Mouse (Mus musculus) C3H10T1/2 (cell line): ENCODE data around the gene Aars. TPM values are rescaled to one million over a fixed set of nuclear protein-coding genes. Genes with fewer than 3 reads are reported as not detected.

ENCODE experiments used
- polyA plus RNA-seq, 2 experiments: library from polyadenylated mRNA; unstranded; fragments of >200 nt; fragmentation: generic; extraction: Trizol; gene quantifications; one replicate each; pipeline ENCODE4 v1.2.1; 2012; ENCODE audit warnings: missing spikeins in 2 of 2

Aars gene
- 10 to 100 TPM; 56.0 to 69.0 TPM for polyA plus RNA-seq

GRCm38 (mm10) chr8:111032916-111033315, at the start of gene Aars:
TSS of gene Aars (plus strand) at chr8:111033144.

GRCm38 (mm10) chr8:110997547-110998531, 35.1 kb upstream of the Aars start, which contains the start of gene Ddx19a:
TSS of gene Ddx19a (minus strand) at chr8:110997800.

GRCm38 (mm10) chr8:111031572-111031971, 1.4 kb upstream of the Aars start, which contains the start of gene Ddx19b:
TSS of gene Ddx19b (minus strand) at chr8:111031751.

GRCm38 (mm10) chr8:111056158-111056663, 23.3 kb downstream of the Aars start, which contains the start of gene Exosc6:
TSS of gene Exosc6 (plus strand) at chr8:111056339.

GRCm38 (mm10) chr8:111092326-111092725, 59.4 kb downstream of the Aars start, which contains the start of gene Clec18a:
TSS of gene Clec18a (minus strand) at chr8:111092426.

GRCm38 (mm10) chr8:111093865-111094718, 61.1 kb downstream of the Aars start, which contains the start of gene Pdpr:
TSS of gene Pdpr (plus strand) at chr8:111094630.

Other genes starting within 250 kb of the Aars start
- gene Il34, start 227.2 kb upstream of the Aars start, polyA plus RNA-seq: 10 to 100 TPM; 11.1 to 18.7 TPM
- 10 to 100 TPM; 18.5 to 60.2 TPM for gene Cog4, start 186.5 kb upstream of the Aars start, polyA plus RNA-seq
- 10 to 100 TPM; 32.7 to 63.3 TPM for gene Sf3b3, start 186.4 kb upstream of the Aars start, polyA plus RNA-seq
- gene Fuk, start 130.7 kb upstream of the Aars start, polyA plus RNA-seq: 1 to 10 TPM; 2.7 to 7.0 TPM
- 10 to 100 TPM; 12.0 to 53.1 TPM for gene St3gal2, start 113.2 kb upstream of the Aars start, polyA plus RNA-seq
- 10 to 100 TPM in 1 of 2 experiments, 1 to 10 TPM in 1; 9.3 to 26.4 TPM for gene Ddx19a, start 35.3 kb upstream of the Aars start, polyA plus RNA-seq
- gene Ddx19b, start 1.4 kb upstream of the Aars start, polyA plus RNA-seq: not detected
- gene Exosc6, start 23.2 kb downstream of the Aars start, polyA plus RNA-seq: 10 to 100 TPM in 1 of 2 experiments, not detected in 1; 19.3 TPM
- under 1 TPM in 1 of 2 experiments, not detected in 1; 0.02 TPM for gene Clec18a, start 59.3 kb downstream of the Aars start, polyA plus RNA-seq
- 1 to 10 TPM in 1 of 2 experiments, under 1 TPM in 1; 0.19 to 2.5 TPM for gene Pdpr, start 61.5 kb downstream of the Aars start, polyA plus RNA-seq
- gene Glg1, start 226.1 kb downstream of the Aars start, polyA plus RNA-seq: 10 to 100 TPM; 12.2 to 66.3 TPM